Mouse (Mus musculus) c-Kit-positive CD71-negative TER-119-negative erythroid progenitor cells, embryonic 14.5 days (primary cell): ENCODE measurements around the gene Apba1.
A peak's percentile ranks its signal among the peaks of the same experiment; 100 is the strongest.

Experiments used
- DNase-seq: peaks from one replicate; pipeline ENCODE4 v3.0.0-alpha.2; 2013; ENCODE audit warnings: low read depth

Gene Apba1

GRCm38 (mm10) chr19:23806796-23807195, 48.1 kb downstream of the Apba1 start:
- DNase-seq, result no peak

GRCm38 (mm10) chr19:23807371-23807770, 48.7 kb downstream of the Apba1 start:
- no peak for DNase-seq

- DNase-seq, result no peak
Observed at GRCm38 (mm10) chr19:23809236-23809635, 50.5 kb downstream of the Apba1 start.

- DNase-seq, result no peak
Observed at GRCm38 (mm10) chr19:23810512-23810911, 51.8 kb downstream of the Apba1 start.

GRCm38 (mm10) chr19:23810976-23811375, 52.3 kb downstream of the Apba1 start:
- DNase-seq, result no peak

GRCm38 (mm10) chr19:23816762-23817161, 58.1 kb downstream of the Apba1 start:
- no peak for DNase-seq

- no peak for DNase-seq
Observed at GRCm38 (mm10) chr19:23817196-23817595, 58.5 kb downstream of the Apba1 start.

GRCm38 (mm10) chr19:23819882-23820281, 61.2 kb downstream of the Apba1 start:
- DNase-seq, result no peak

GRCm38 (mm10) chr19:23822497-23822896, 63.8 kb downstream of the Apba1 start:
- DNase-seq, result no peak

GRCm38 (mm10) chr19:23823533-23823932, 64.8 kb downstream of the Apba1 start:
- no peak for DNase-seq

- no peak for DNase-seq
Observed at GRCm38 (mm10) chr19:23826251-23826650, 67.6 kb downstream of the Apba1 start.

- DNase-seq, result no peak
Observed at GRCm38 (mm10) chr19:23830761-23831160, 72.1 kb downstream of the Apba1 start.

GRCm38 (mm10) chr19:23833685-23834682, 75.3 kb downstream of the Apba1 start:
- DNase-seq, result no peak

- no peak for DNase-seq
Observed at GRCm38 (mm10) chr19:23834721-23835120, 76.0 kb downstream of the Apba1 start.

GRCm38 (mm10) chr19:23855832-23856231, 97.1 kb downstream of the Apba1 start:
- no peak for DNase-seq

- no peak for DNase-seq
Observed at GRCm38 (mm10) chr19:23858091-23858490, 99.4 kb downstream of the Apba1 start.

GRCm38 (mm10) chr19:23858781-23859180, 100.1 kb downstream of the Apba1 start:
- DNase-seq, result no peak

- peak; percentile 25 for DNase-seq
Observed at GRCm38 (mm10) chr19:23860151-23860820, 101.6 kb downstream of the Apba1 start.

- no peak for DNase-seq
Observed at GRCm38 (mm10) chr19:23862736-23863135, 104.0 kb downstream of the Apba1 start.

- DNase-seq, result no peak
Observed at GRCm38 (mm10) chr19:23863959-23864358, 105.3 kb downstream of the Apba1 start.

- no peak for DNase-seq
Observed at GRCm38 (mm10) chr19:23866045-23866444, 107.4 kb downstream of the Apba1 start.

- DNase-seq, result no peak
Observed at GRCm38 (mm10) chr19:23867052-23867451, 108.4 kb downstream of the Apba1 start.

GRCm38 (mm10) chr19:23867589-23867988, 108.9 kb downstream of the Apba1 start:
- DNase-seq, result no peak
